Mouse (Mus musculus): ENCODE data around the gene Lcn10. TPM values are rescaled to one million over a fixed set of nuclear protein-coding genes. Genes with fewer than 3 reads are reported as not detected.

The Lcn10 gene
- polyA plus RNA-seq, 1 experiment, result not detected

GRCm38 (mm10) chr2:25717222-25717621 is 34.7 kb downstream of the Lcn10 start:
- Histone ChIP-seq H3K27ac (ENCODE audit: insufficient read depth, low read length) (no peak overlapping the region), H3K4me3 (ENCODE audit: extremely low read depth, insufficient read depth, insufficient read length) (no peak overlapping the region), H3K36me3 (ENCODE audit: control insufficient read depth, insufficient read depth, low read length) (no peaks in the 10 kb centered on the region), H3K4me1 (ENCODE audit: control insufficient read depth, insufficient read depth, insufficient read length) (no peaks in the 10 kb centered on the region), H3K27me3 (ENCODE audit: control insufficient read depth, insufficient read depth, low read length) (no peaks in the 10 kb centered on the region)
- no peak for TF ChIP-seq POLR2A (IDR thresholded peaks at IDR 0.05; ENCODE audit: low read depth, low read length)
- TF ChIP-seq CTCF (IDR thresholded peaks at IDR 0.05; ENCODE audit: extremely low read depth, insufficient read depth, insufficient read length, insufficient replicate concordance), result no peak
- no peak for DNase-seq (ENCODE audit: low read depth in 1 of 2, low spot score in 2 of 2)

GRCm38 (mm10) chr2:25733199-25733930 is 50.8 kb downstream of the Lcn10 start:
- DNase-seq (ENCODE audit: low read depth in 1 of 2, low spot score in 2 of 2), result no peak
- no peak overlapping the region for H3K27ac ChIP-seq (ENCODE audit: insufficient read depth, low read length)
- TF ChIP-seq POLR2A (IDR thresholded peaks at IDR 0.05; ENCODE audit: low read depth, low read length) (no peak), CTCF (IDR thresholded peaks at IDR 0.05; ENCODE audit: extremely low read depth, insufficient read depth, insufficient read length, insufficient replicate concordance) (no peak)
- no peaks in the 10 kb centered on the region for H3K36me3 ChIP-seq (ENCODE audit: control insufficient read depth, insufficient read depth, low read length)
- H3K4me3 ChIP-seq (ENCODE audit: extremely low read depth, insufficient read depth, insufficient read length), result no peak overlapping the region
- no peaks in the 10 kb centered on the region for H3K4me1 ChIP-seq (ENCODE audit: control insufficient read depth, insufficient read depth, insufficient read length)
- no peaks in the 10 kb centered on the region for H3K27me3 ChIP-seq (ENCODE audit: control insufficient read depth, insufficient read depth, low read length)
- WGBS, result 36% methylated on average over 2 of the region's 2 CpGs

Other genes with a start within 250 kb of the Lcn10 start
- 2.5 and 3.1 TPM in 2 replicates for gene Clic3, start 225.9 kb upstream of the Lcn10 start, polyA plus RNA-seq (2012; rRNA removed)
- 68.7 and 86.4 TPM in 2 replicates for gene Paxx, start 221.6 kb upstream of the Lcn10 start, polyA plus RNA-seq (2012; rRNA removed)
- gene Ptgds, start 212.7 kb upstream of the Lcn10 start, polyA plus RNA-seq (2012; rRNA removed), result 0.27 and 7.8 TPM in 2 replicates
- not detected in 2 replicates for gene Lcn12, start 188.8 kb upstream of the Lcn10 start, polyA plus RNA-seq (2012; rRNA removed)
- 34.7 and 42.0 TPM in 2 replicates for gene Fbxw5, start 182.0 kb upstream of the Lcn10 start, polyA plus RNA-seq (2012; rRNA removed)
- gene C8g, start 181.0 kb upstream of the Lcn10 start, polyA plus RNA-seq (2012; rRNA removed), result 1.9 TPM in 2 replicates
- gene Traf2, start 135.8 kb upstream of the Lcn10 start, polyA plus RNA-seq (2012; rRNA removed), result 21.6 and 22.6 TPM in 2 replicates
- gene Edf1, start 124.9 kb upstream of the Lcn10 start, polyA plus RNA-seq (2012; rRNA removed), result 56.2 and 74.7 TPM in 2 replicates
- 2.2 and 4.0 TPM in 2 replicates for gene Mamdc4, start 107.9 kb upstream of the Lcn10 start, polyA plus RNA-seq (2012; rRNA removed)
- gene Phpt1, start 107.5 kb upstream of the Lcn10 start, polyA plus RNA-seq (2012; rRNA removed), result 22.5 and 28.5 TPM in 2 replicates
- 6.3 and 7.6 TPM in 2 replicates for gene Ajm1, start 101.0 kb upstream of the Lcn10 start, polyA plus RNA-seq (2012; rRNA removed)
- gene Rabl6, start 74.2 kb upstream of the Lcn10 start, polyA plus RNA-seq (2012; rRNA removed), result 43.6 and 55.1 TPM in 2 replicates
- not detected in 2 replicates for gene Ccdc183, start 65.0 kb upstream of the Lcn10 start, polyA plus RNA-seq (2012; rRNA removed)
- gene Tmem141, start 60.7 kb upstream of the Lcn10 start, polyA plus RNA-seq (2012; rRNA removed), result 16.4 and 16.8 TPM in 2 replicates
- 71.2 and 120 TPM in 2 replicates for gene Fcna, start 54.7 kb upstream of the Lcn10 start, polyA plus RNA-seq (2012; rRNA removed)
- not detected in 2 replicates for gene Lcn8, start 29.6 kb upstream of the Lcn10 start, polyA plus RNA-seq (2012; rRNA removed)
- gene Lcn5, start 24.8 kb upstream of the Lcn10 start, polyA plus RNA-seq (2012; rRNA removed), result not detected in 2 replicates
- not detected in 2 replicates for gene Lcn6, start 5.9 kb upstream of the Lcn10 start, polyA plus RNA-seq (2012; rRNA removed)
- not detected in 2 replicates for gene Obp2a, start 17.3 kb downstream of the Lcn10 start, polyA plus RNA-seq (2012; rRNA removed)
- gene Bmyc, start 24.0 kb downstream of the Lcn10 start, polyA plus RNA-seq (2012; rRNA removed), result 55.3 and 83.7 TPM in 2 replicates
- not detected in 2 replicates for gene Obp2b, start 54.3 kb downstream of the Lcn10 start, polyA plus RNA-seq (2012; rRNA removed)
- gene Lcn3, start 82.8 kb downstream of the Lcn10 start, polyA plus RNA-seq (2012; rRNA removed), result not detected in 2 replicates
- gene Lcn11, start 94.3 kb downstream of the Lcn10 start, polyA plus RNA-seq (2012; rRNA removed), result not detected in 2 replicates
- not detected in 2 replicates for gene Gm13539, start 99.5 kb downstream of the Lcn10 start, polyA plus RNA-seq (2012; rRNA removed)
- gene Glt6d1, start 133.1 kb downstream of the Lcn10 start, polyA plus RNA-seq (2012; rRNA removed), result not detected in 2 replicates
- not detected in 2 replicates for gene Lcn9, start 140.4 kb downstream of the Lcn10 start, polyA plus RNA-seq (2012; rRNA removed)
- gene Sohlh1, start 164.5 kb downstream of the Lcn10 start, polyA plus RNA-seq (2012; rRNA removed), result not detected in 2 replicates
- 0.16 and 0.40 TPM in 2 replicates for gene Kcnt1, start 181.0 kb downstream of the Lcn10 start, polyA plus RNA-seq (2012; rRNA removed)